Mouse (Mus musculus): Measurements from ENCODE around the gene Antxrl. TPM values are rescaled to one million over a fixed set of nuclear protein-coding genes. Genes with fewer than 3 reads are reported as not detected.

Antxrl gene
- polyA plus RNA-seq (2012; rRNA removed) = not detected in 2 replicates

DNA sequence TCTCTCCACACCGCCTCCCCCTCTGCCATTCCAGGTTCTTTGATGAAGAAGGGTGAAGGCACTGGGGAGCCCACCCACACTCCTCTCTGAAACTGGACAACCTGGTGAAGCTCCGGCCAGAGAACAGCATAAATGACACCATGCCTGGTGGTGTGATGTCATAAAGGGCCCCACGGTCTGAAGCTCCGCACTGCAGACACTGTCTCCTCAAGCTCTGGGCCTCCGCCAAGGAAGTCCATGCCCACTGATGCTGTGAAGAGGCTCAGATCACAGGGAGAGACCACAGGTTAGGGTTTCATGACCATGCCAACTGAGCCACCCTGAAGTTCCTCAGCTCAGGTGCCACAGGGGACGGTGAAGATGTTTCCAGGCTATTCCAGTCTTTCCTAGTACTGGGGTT is at the start of gene Antxrl:
Gene Antxrl (plus strand): TSS at position 192 of the 400 bp plus-strand sequence.

DNA sequence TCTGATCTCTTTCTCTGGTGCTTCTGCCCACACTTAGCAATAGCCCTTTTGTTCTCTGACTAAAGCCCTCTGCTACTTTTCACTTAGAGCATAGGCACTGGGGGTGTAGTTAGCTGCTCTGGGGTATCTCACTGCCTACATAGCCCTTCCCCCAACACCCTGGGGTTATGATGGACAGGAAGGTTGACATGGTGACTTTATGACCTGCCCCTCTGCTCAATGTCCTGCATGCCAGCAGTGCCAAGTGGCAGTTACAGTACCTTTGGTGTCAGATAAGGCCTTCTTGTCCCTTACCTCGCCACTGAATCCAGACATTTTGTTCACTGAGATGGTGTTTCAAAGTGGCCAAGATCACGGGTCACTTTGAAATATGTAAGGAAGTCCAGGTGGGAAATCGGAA is 37.4 kb upstream of the Antxrl start, which contains the start of gene Gm30083:
Gene Gm30083 (minus strand): TSS at position 120 of the 400 bp plus-strand sequence.

DNA sequence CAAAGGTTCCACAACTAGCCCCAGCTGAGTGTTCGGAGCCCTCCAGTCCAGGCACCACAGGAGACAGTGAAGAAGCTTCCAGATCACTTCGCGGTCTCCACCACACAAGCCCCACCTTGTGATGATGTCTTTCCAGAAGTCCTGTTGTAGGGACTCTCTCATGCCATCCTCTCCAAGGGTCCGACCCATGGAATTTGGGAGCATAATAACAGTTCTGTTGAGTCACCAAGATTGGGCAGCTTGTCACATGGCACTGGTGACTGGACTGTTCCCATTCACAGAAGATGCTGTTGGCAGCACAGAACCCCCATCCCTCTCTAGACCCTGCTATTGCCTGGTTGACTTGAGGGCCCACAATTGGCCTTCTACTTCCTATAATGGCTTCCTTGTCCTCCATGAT is 36.1 kb upstream of the Antxrl start, which contains the start of gene Gm5460:
Gene Gm5460 (plus strand): TSS at position 378 of the 400 bp plus-strand sequence.

DNA sequence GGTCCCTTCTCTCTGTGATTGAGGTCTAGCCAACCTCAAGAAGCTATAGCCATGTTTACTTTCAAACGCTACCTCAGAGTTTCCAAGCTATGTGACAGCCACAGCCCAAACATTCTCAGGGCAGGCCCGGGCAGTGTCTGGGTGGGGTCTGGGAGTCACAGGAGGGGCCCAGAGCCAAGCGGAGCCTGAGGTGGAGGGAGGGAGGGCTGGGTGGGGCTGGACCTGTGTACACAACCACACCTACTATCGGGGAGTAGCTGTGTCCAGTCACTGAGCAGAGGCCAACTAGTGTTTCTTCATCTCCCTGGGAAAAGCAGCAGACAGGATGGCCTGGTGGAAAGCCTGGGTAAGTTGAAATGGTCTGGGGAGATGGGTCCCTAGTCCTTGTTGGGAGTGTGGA is 33.2 kb downstream of the Antxrl start, which contains the start of gene Anxa8:
Gene Anxa8 (plus strand): TSS at position 251 of the 400 bp plus-strand sequence.

DNA sequence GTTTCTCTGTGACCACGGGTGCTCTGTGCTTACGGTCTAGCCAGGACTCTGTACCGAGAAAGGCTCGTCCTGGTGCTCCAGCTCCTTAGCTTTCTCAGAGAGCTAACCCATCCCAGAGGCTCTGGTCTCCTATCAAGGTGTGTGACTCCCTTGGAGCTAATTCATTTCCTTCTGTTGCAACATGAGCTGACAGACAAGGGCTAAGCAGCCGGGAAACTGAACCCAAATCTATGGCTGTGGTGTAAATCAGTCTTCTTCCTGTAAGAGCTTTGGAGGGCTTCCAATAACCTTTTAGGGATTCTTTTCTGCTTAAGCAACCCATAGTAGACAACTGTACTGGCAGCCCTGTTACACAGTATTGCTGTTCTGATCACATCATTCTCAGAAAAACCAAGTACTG is 50.1 kb downstream of the Antxrl start, which contains the start of gene A630023A22Rik:
Gene A630023A22Rik (minus strand): TSS at position 154 of the 400 bp plus-strand sequence.

Other genes starting within 250 kb of the Antxrl start
- gene Gdf10, start 129.1 kb upstream of the Antxrl start, polyA plus RNA-seq (2012; rRNA removed) = 1.4 and 1.5 TPM in 2 replicates
- not detected in 2 replicates for gene Gdf2, start 111.7 kb upstream of the Antxrl start, polyA plus RNA-seq (2012; rRNA removed)
- gene Rbp3, start 98.7 kb upstream of the Antxrl start, polyA plus RNA-seq (2012; rRNA removed) = not detected in 2 replicates
- not detected in 2 replicates for gene Zfp488, start 73.9 kb upstream of the Antxrl start, polyA plus RNA-seq (2012; rRNA removed)
- not detected in 2 replicates for gene Gm30083, start 37.5 kb upstream of the Antxrl start, polyA plus RNA-seq (2012; rRNA removed)
- gene Gm5460, start 35.9 kb upstream of the Antxrl start, polyA plus RNA-seq (2012; rRNA removed) = 0.03 TPM in 1 of 2 replicates, not detected in the other
- 3.6 and 6.2 TPM in 2 replicates for gene Anxa8, start 33.3 kb downstream of the Antxrl start, polyA plus RNA-seq (2012; rRNA removed)
- not detected in 2 replicates for gene A630023A22Rik, start 50.0 kb downstream of the Antxrl start, polyA plus RNA-seq (2012; rRNA removed)
- 1.1 and 1.4 TPM in 2 replicates for gene Npy4r, start 99.8 kb downstream of the Antxrl start, polyA plus RNA-seq (2012; rRNA removed)
- 0.19 and 0.29 TPM in 2 replicates for gene Gprin2, start 148.9 kb downstream of the Antxrl start, polyA plus RNA-seq (2012; rRNA removed)
- 1.8 and 2.5 TPM in 2 replicates for gene Syt15, start 166.9 kb downstream of the Antxrl start, polyA plus RNA-seq (2012; rRNA removed)